Comparison of ENCODE assay signal across 8 mouse cellular contexts in the genomic region with DNA sequence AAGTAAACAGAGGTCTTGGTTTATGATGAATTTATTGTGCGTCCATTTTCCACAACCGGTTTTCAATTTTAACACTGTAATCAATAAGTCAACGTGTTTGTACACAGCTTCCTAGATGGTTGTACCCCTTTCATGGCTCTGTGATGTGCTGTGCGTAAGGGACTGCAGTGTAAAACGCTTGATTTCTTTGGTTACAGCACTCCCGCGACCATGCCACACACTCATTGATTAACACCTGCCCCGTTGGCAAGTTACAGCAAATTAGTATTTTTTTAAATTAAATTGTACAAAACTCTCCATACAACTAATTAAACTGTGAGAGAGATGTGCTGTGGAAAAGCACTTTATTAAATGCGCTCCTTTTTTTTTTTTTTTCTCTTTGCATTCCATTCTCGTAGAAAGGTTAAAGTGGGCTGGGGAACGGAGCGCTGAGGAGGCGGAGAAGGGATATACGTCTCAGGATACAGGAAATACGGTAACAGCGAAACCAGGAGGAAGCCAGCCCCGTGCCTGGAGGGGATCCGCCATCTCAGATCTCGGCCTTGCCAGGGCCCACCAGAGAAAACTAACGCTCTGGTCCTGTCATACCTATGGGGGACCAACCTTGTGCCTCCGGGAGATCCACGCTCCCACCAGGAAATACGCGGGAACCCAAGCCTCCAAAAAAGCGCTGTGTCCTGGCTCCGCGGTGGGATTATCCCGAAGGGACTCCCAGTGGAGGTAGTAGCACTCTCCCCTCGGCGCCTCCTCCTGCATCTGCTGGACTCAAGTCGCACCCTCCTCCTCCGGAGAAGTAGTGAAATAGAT. TPM values are rescaled to one million over a fixed set of nuclear protein-coding genes. Genes with fewer than 3 reads are reported as not detected.
DNase-seq lines count a peak whose midpoint lies in the region; ATAC-seq lines count a peak whose summit lies in the region.

A gene (plus strand): TSS at position 481 of the 807 bp plus-strand sequence.

- H3K4me1 ChIP-seq in embryonic facial prominence, embryonic 10.5 days: no peaks in the 10 kb centered on the region
- no peaks in the 10 kb centered on the region for H3K4me1 ChIP-seq in intestine, embryonic 16.5 days (ENCODE audit: control insufficient read depth, insufficient read depth, low read length)

- peak within 1 kb of the TSS; percentile 52 for H3K4me2 ChIP-seq in intestine, embryonic 16.5 days (ENCODE audit: low read depth, low read length)

- peak; percentile 65 for DNase-seq in adrenal gland, postnatal 14 days
- peak; percentile 76 for DNase-seq in embryonic facial prominence, embryonic 10.5 days (ENCODE audit: low spot score)
- DNase-seq in gonadal fat pad, adult 2 months (ENCODE audit: low read depth): peak; percentile 12
- peak; percentile 35 to 44 for DNase-seq in left cerebral cortex, postnatal 14 days (ENCODE audit: low spot score in 2 of 2)
- DNase-seq in right cerebral cortex, postnatal 10 days (ENCODE audit: low spot score in 2 of 2): peak; percentile 74 to 78
- peak; percentile 72 for DNase-seq in yolk sac, embryonic 10.5 days (ENCODE audit: low spot score)

- intact Hi-C loops in left cerebral cortex, postnatal 14 days (cut with DNase I): no loop called here

- peak within 1 kb of the TSS; percentile 75 for H3K9ac ChIP-seq in intestine, embryonic 16.5 days (ENCODE audit: low read depth, low read length)

- ATAC-seq in intestine, embryonic 16.5 days: peak; percentile 97
- ATAC-seq in megakaryocyte progenitor cell, adult 5-6 weeks (replicated peaks; ENCODE audit: poor library complexity): peak; percentile 99

- H3K27ac ChIP-seq in embryonic facial prominence, embryonic 10.5 days (replicated peaks): peak within 1 kb of the TSS; percentile 91
- peak within 1 kb of the TSS; percentile 72 for H3K27ac ChIP-seq in intestine, embryonic 16.5 days (ENCODE audit: low read length)

- H3K4me3 ChIP-seq in embryonic facial prominence, embryonic 10.5 days: peak within 1 kb of the TSS; percentile 63
- H3K4me3 ChIP-seq in intestine, embryonic 16.5 days (ENCODE audit: low read length): peak within 1 kb of the TSS; percentile 60

- H3K9me3 ChIP-seq in embryonic facial prominence, embryonic 10.5 days: no peaks in the 10 kb centered on the region
- H3K9me3 ChIP-seq in intestine, embryonic 16.5 days (ENCODE audit: control insufficient read depth, low read length): no peaks in the 10 kb centered on the region

- 12% methylated on average over 32 of the region's 32 CpGs for WGBS in embryonic facial prominence, embryonic 10.5 days
- 15% methylated on average over 31 of the region's 32 CpGs for WGBS in intestine, embryonic 16.5 days

- peaks cover 10% of the 10 kb centered on the region for H3K36me3 ChIP-seq in embryonic facial prominence, embryonic 10.5 days (replicated peaks)
- H3K36me3 ChIP-seq in intestine, embryonic 16.5 days (ENCODE audit: control insufficient read depth, insufficient read depth, low read length): no peaks in the 10 kb centered on the region

- no peaks in the 10 kb centered on the region for H3K27me3 ChIP-seq in embryonic facial prominence, embryonic 10.5 days (replicated peaks; ENCODE audit: low read depth, poor library complexity, severe bottlenecking)
- no peaks in the 10 kb centered on the region for H3K27me3 ChIP-seq in intestine, embryonic 16.5 days (replicated peaks; ENCODE audit: control insufficient read depth, insufficient read depth, low read length)

RNA-seq across cellular contexts. Expression of the gene that starts here (rescaled TPM):
- 57.8 and 58.1 TPM in 2 replicates for total RNA-seq in adrenal gland, postnatal 14 days (2021)
- 75.3 and 82.8 TPM in 2 replicates for polyA plus RNA-seq in embryonic facial prominence, embryonic 10.5 days (2016; fragmentation: Nextera tagmentation; extraction: Ambion mirVana)
- 64.2 and 64.5 TPM in 2 replicates for polyA plus RNA-seq in gonadal fat pad, adult 2 months (2012; rRNA removed)
- polyA plus RNA-seq in intestine, embryonic 16.5 days (2015; fragmentation: Nextera tagmentation; extraction: Ambion mirVana): 73.8 and 77.3 TPM in 2 replicates
- total RNA-seq in left cerebral cortex, postnatal 14 days (2021): 10 to 100 TPM; 50.4 to 65.3 TPM
- 63.4 and 84.6 TPM in 2 replicates for total RNA-seq in megakaryocyte progenitor cell, adult 5-6 weeks (2015)
- total RNA-seq in megakaryocyte progenitor cell, adult 5-6 weeks (2017): 30.4 and 39.1 TPM in 2 replicates

Comparison
In these comparisons a context has a peak if more than half of its experiments do, and no peak if none do; other contexts are left out.
1. Peak in every context shown above with its lines: DNase-seq, ATAC-seq, H3K4me3 ChIP-seq and H3K27ac ChIP-seq.
2. DNase-seq: peak in every context shown above with its lines; median percentile 76 in embryonic facial prominence, embryonic 10.5 days; 76 in right cerebral cortex, postnatal 10 days; 72 in yolk sac, embryonic 10.5 days; 65 in adrenal gland, postnatal 14 days; 40 in left cerebral cortex, postnatal 14 days; 12 in gonadal fat pad, adult 2 months.